Mouse (Mus musculus) cerebellum, postnatal 4 days (tissue): ENCODE measurements at regions not wholly inside any gene's neighbourhood (a gene's known extent, or its start where the extent isn't known, plus 50 kb on each side); places are given as distances from the start of the nearest gene placed in this dataset.

Experiments used
- DNase-seq, 2 experiments: peaks; one replicate each; pipeline ENCODE4 v3.0.0; 2022; ENCODE audit warnings: low spot score in 2 of 2, mixed read lengths in 1 of 2

DNA sequence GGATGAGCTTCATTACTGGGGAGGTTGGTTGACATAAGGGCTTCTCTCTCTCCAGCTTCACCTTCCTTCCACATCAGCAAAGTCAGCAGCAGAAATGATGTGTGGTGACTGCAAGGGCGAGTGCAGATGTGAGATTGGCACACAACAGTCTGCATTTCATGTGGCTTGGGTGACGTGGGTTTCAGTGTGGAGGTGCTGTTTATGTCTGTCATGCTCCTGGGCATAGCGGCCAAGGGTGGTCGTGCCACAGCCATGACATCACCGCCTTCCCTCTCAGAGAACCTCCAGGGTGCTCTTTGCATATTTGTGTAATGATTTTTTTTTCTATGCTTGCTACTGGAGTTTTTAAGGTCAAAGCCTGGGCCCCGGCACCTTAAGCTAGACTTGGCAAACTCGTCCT is 64.0 kb downstream of the Pthlh start:
- DNase-seq, result no peak

DNA sequence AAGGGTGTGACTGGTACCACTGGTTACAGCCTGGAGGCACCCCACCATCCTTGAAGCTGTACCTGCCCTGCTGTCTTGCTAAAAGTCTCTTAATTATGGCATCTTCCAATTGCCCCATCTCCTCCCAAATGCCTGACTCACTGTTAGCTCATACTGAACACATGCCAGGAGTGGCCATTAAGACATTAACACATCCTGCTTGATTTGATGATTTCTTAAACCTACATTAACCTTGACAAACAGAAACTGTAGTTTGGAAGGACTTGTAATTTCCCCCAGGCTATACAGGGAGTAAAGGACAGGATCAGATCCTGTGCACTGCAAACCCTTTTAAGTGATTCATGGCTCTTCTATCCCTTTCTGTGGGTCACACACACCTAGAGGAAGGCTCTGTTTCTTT is 64.6 kb downstream of the Pthlh start:
- no peak for DNase-seq

DNA sequence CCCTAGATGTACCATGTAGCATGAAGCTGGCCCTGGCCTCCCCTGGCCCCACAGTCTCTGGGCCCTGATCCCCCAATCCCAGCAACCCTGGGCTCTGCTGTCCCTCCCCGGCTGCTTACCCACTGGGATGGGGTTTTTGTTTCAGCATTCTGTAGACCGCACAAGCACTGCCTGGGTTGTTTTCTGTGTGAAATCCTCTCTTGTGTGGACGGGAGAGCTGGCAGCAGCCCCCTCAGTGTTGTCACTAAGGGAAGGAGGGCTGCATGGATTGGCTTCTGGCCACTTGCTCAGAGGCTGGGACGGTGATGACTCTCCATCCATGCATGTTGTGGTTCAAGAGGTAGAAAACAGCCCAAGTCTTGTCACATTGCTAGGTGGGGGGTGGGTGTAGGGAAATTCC is 67.6 kb downstream of the Pthlh start:
- peak in 1 of 2 experiments; percentile 9 for DNase-seq

DNA sequence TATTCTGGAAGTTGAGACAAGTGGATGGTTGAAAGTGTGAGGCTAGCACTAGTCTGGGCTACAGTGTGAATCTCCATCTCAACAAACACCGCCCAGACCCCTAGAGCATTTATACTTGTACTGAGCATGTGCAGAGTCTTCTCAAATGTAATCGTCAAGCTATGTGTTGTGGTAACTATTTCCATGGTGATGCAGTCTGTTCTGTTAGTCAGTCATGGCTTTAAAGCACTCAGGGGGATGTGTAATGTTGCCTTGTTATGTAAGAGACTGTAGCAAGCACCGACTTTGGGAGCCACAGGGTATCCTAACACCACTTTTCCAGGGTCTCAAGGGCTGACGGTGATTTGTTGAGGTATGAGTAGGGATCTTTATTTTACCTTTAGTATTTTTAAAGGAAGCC is 68.7 kb downstream of the Pthlh start:
- DNase-seq, result no peak

DNA sequence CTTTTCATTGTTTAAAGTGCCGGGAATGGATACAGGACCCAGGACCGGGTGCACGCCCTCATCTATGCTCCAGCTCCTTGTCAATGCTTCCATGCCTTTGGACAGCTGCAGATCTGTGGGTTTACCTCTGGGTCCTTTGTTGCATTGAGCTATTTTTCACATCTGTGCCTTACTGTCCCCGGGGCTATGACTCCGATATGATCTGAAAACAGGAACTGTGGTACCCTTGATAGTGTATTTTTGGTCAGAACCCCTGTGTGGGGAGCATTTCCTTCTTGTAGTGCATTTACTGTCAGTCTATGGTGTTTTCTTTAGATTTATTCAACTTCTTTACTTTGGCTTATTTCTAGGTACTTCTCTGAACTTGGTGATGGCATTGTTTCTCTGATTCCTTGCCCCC is 76.3 kb downstream of the Pthlh start:
- DNase-seq, result no peak

DNA sequence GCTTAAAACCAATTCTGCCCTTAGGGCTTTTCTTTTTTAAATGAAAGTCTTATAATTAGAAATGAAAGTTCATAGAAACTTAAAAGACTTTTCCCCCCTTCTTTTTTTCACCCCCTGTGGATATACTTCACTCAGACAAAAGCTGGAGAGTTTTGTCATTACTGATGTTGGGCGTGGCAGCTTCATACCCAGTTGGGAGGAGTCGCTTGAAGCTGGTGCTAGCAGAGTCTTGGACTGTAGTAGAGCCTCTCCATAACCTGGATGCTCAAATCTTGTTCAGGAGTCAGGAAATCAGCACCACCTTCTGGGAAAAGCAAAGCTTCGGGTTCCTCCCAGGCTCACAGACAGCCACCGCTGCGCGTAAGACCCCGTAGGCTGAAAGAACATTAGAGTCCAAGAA is 85.7 kb downstream of the Pthlh start:
- no peak for DNase-seq

DNA sequence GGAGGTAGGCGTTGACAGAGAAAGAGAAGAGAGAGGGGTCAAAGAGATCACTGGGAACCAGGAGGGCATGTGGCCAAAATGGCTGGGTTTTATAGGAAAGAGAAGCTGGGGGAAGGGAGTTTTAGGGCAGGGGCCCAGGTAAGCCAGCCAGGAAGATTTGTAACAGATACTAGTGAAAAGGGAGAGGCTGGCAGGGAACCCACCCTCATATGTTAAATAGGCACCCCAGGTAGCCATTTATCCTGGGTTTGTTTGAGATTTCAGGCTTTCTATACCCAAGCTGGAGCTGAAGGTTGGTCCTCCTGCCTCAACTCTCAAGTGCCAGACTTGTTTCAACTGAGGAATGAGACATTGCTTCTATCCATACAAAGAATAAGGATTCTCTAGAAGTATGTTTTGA is 85.0 kb downstream of the Klhl42 start:
- DNase-seq, result no peak
